Mouse (Mus musculus) intestine, embryonic 14.5 days (tissue): ENCODE measurements around the gene Ccdc151. TPM values are rescaled to one million over a fixed set of nuclear protein-coding genes. Genes with fewer than 3 reads are reported as not detected.

Source experiments
- ATAC-seq: fragments of 200-750 bp; cut with Nextera tagmentation; replicated peaks from 2 replicates; pipeline ENCODE4 v1.8.0; 2017; ENCODE audit warnings: low read depth, moderate number of reproducible peaks, moderate TSS enrichment, moderate library complexity; ENCODE audit not compliant: low FRiP score, low TSS enrichment
- DNase-seq: peaks from one replicate; pipeline ENCODE4 v3.0.0-alpha.2; 2018; ENCODE audit warnings: low spot score
- H3K27ac ChIP-seq: fragments of 300-500 bp; sonication (generic); 2 replicates; pipeline ENCODE4 v1.5.1; 2014; ENCODE audit warnings: low read depth, mild to moderate bottlenecking, control low read depth
- H3K27me3 ChIP-seq: fragments of 300-500 bp; sonication (generic); replicated peaks from 2 replicates; pipeline ENCODE4 v1.6.1; 2014; ENCODE audit warnings: low read length, control low read depth; ENCODE audit not compliant: control insufficient read depth, insufficient read depth
- H3K36me3 ChIP-seq: fragments of 300-500 bp; sonication (generic); 2 replicates; pipeline ENCODE4 v1.6.1; 2014; ENCODE audit warnings: low read length, control low read depth; ENCODE audit not compliant: control insufficient read depth, insufficient read depth
- H3K4me1 ChIP-seq: fragments of 300-500 bp; sonication (generic); replicated peaks from 2 replicates; pipeline ENCODE4 v1.6.1; 2014; ENCODE audit warnings: low read length, control low read depth, mixed read lengths; ENCODE audit not compliant: control insufficient read depth, insufficient read depth
- H3K4me2 ChIP-seq: fragments of 300-500 bp; sonication (generic); 2 replicates; pipeline ENCODE4 v1.6.1; 2014; ENCODE audit warnings: low read length
- H3K4me3 ChIP-seq: fragments of 300-500 bp; sonication (generic); 2 replicates; pipeline ENCODE4 v1.5.1; 2014; ENCODE audit warnings: low read depth, low read length, control low read depth, mixed read lengths
- H3K9ac ChIP-seq: fragments of 300-500 bp; sonication (generic); 2 replicates; pipeline ENCODE4 v1.6.1; 2014; ENCODE audit warnings: mild to moderate bottlenecking, low read length
- H3K9me3 ChIP-seq: fragments of 300-500 bp; sonication (generic); 2 replicates; pipeline ENCODE4 v1.6.1; 2016; ENCODE audit warnings: low read length, control low read depth; ENCODE audit not compliant: control insufficient read depth
- WGBS: fragments of 180-500 bp; shearing (Covaris S2); extraction: QIAGEN DNeasy Blood & Tissue Kit; methylation state at CpG from one replicate; pipeline ENCODE4 v1.1.7; 2014; 5-methylcytosine and 5-hydroxymethylcytosine counted together
- polyA plus RNA-seq: library from polyadenylated mRNA; unstranded; fragments of >200 nt; fragmentation: Nextera tagmentation; extraction: Ambion mirVana; gene quantifications from 2 replicates; pipeline ENCODE4 v1.2.1, GENCODE M21; 2014

The Ccdc151 gene
- polyA plus RNA-seq, 1 experiment from 2014 or later: 0.95 TPM

GRCm38 (mm10) chr9:21963417-21963816, 39.0 kb downstream of the Ccdc151 start, which contains the start of gene Epor:
Gene Epor, minus strand, starts transcription at chr9:21963506.
- Histone ChIP-seq H3K36me3 (no peaks in the 10 kb centered on the region), H3K4me2 (peak within 1 kb of the TSS; percentile 88), H3K27me3 (peaks cover 43% of the 10 kb centered on the region), H3K4me3 (peak within 1 kb of the TSS; percentile 42), H3K9me3 (no peaks in the 10 kb centered on the region), H3K9ac (no peak within 1 kb of the TSS; the same call in 1 of the 2 replicates), H3K4me1 (peaks cover 15% of the 10 kb centered on the region; the same call in 1 of the 2 replicates), H3K27ac (no peak within 1 kb of the TSS)
- WGBS: 29% methylated on average over 8 of the region's 8 CpGs
- no peak for ATAC-seq
- no peak for DNase-seq

GRCm38 (mm10) chr9:21962416-21963059, 39.9 kb downstream of the Ccdc151 start:
- WGBS: 3% methylated on average over 34 of the region's 34 CpGs
- Histone ChIP-seq H3K4me2 (peak overlapping the region; percentile 88), H3K4me1 (peaks cover 15% of the 10 kb centered on the region; the same call in 1 of the 2 replicates), H3K27ac (no peak overlapping the region), H3K9me3 (no peaks in the 10 kb centered on the region), H3K27me3 (peaks cover 43% of the 10 kb centered on the region), H3K4me3 (peak overlapping the region; percentile 42), H3K9ac (no peak overlapping the region; the same call in 1 of the 2 replicates), H3K36me3 (no peaks in the 10 kb centered on the region)
- peak; percentile 75 for DNase-seq
- peak; percentile 79 for ATAC-seq

- ATAC-seq (no peak), DNase-seq (peak; percentile 56)
- Histone ChIP-seq H3K4me3 (peak overlapping the region; percentile 42), H3K4me2 (peak overlapping the region; percentile 88), H3K4me1 (peaks cover 15% of the 10 kb centered on the region; the same call in 1 of the 2 replicates), H3K27ac (no peak overlapping the region), H3K9ac (no peak overlapping the region; the same call in 1 of the 2 replicates), H3K9me3 (no peaks in the 10 kb centered on the region), H3K36me3 (no peaks in the 10 kb centered on the region), H3K27me3 (peaks cover 43% of the 10 kb centered on the region)
- under 1% methylated on average over 15 of the region's 15 CpGs for WGBS
Measured at GRCm38 (mm10) chr9:21962010-21962409, 40.4 kb downstream of the Ccdc151 start.

- ATAC-seq: no peak
- 1% methylated on average over 35 of the region's 35 CpGs for WGBS
- peaks cover 15% of the 10 kb centered on the region; the same call in 1 of the 2 replicates for H3K4me1 ChIP-seq
Measured at GRCm38 (mm10) chr9:21961366-21961980, 41.0 kb downstream of the Ccdc151 start.

GRCm38 (mm10) chr9:21960558-21961208, 41.8 kb downstream of the Ccdc151 start:
- Histone ChIP-seq H3K27me3 (peaks cover 43% of the 10 kb centered on the region), H3K4me1 (peaks cover 15% of the 10 kb centered on the region; the same call in 1 of the 2 replicates), H3K27ac (no peak overlapping the region), H3K36me3 (no peaks in the 10 kb centered on the region), H3K9ac (no peak overlapping the region), H3K4me2 (no peak overlapping the region), H3K9me3 (no peaks in the 10 kb centered on the region), H3K4me3 (no peak overlapping the region)
- ATAC-seq (no peak), DNase-seq (peak; percentile 64)
- WGBS: 14% methylated on average over 26 of the region's 26 CpGs

More at GRCm38 (mm10) chr9:21961366-21961980, 41.0 kb downstream of the Ccdc151 start:
- no peak overlapping the region for H3K27ac ChIP-seq
- DNase-seq: no peak
- H3K4me2 ChIP-seq: peak overlapping the region; percentile 88
- H3K9me3 ChIP-seq: no peaks in the 10 kb centered on the region
- H3K36me3 ChIP-seq: no peaks in the 10 kb centered on the region
- peak overlapping the region; percentile 42 for H3K4me3 ChIP-seq
- peaks cover 43% of the 10 kb centered on the region for H3K27me3 ChIP-seq
- H3K9ac ChIP-seq: no peak overlapping the region

GRCm38 (mm10) chr9:21960135-21960534, 42.3 kb downstream of the Ccdc151 start:
- H3K4me2 ChIP-seq: 0 out of 2 replicates have a peak overlapping the region, but pooled peaks have one; percentile 4
- H3K36me3 ChIP-seq: no peaks in the 10 kb centered on the region
- H3K4me3 ChIP-seq: no peak overlapping the region
- no peaks in the 10 kb centered on the region for H3K9me3 ChIP-seq
- H3K9ac ChIP-seq: no peak overlapping the region
- H3K27ac ChIP-seq: no peak overlapping the region
- H3K4me1 ChIP-seq: peaks cover 15% of the 10 kb centered on the region; the same call in 1 of the 2 replicates
- no peak for DNase-seq
- WGBS: 43% methylated on average over 9 of the region's 9 CpGs
- no peak for ATAC-seq
- peaks cover 43% of the 10 kb centered on the region for H3K27me3 ChIP-seq

GRCm38 (mm10) chr9:21959244-21959643, 43.2 kb downstream of the Ccdc151 start:
- H3K4me2 ChIP-seq: no peak overlapping the region
- H3K9ac ChIP-seq: no peak overlapping the region
- no peaks in the 10 kb centered on the region for H3K36me3 ChIP-seq
- DNase-seq (no peak), ATAC-seq (no peak)
- WGBS: 88% methylated on average over 7 of the region's 7 CpGs
- no peaks in the 10 kb centered on the region for H3K9me3 ChIP-seq
- H3K27ac ChIP-seq: no peak overlapping the region
- peaks cover 15% of the 10 kb centered on the region; the same call in 1 of the 2 replicates for H3K4me1 ChIP-seq
- peaks cover 43% of the 10 kb centered on the region for H3K27me3 ChIP-seq
- no peak overlapping the region for H3K4me3 ChIP-seq

GRCm38 (mm10) chr9:21958372-21958771, 44.1 kb downstream of the Ccdc151 start:
- Histone ChIP-seq H3K9ac (no peak overlapping the region), H3K4me3 (no peak overlapping the region), H3K9me3 (no peaks in the 10 kb centered on the region), H3K27me3 (peaks cover 39% of the 10 kb centered on the region), H3K27ac (no peak overlapping the region), H3K36me3 (no peaks in the 10 kb centered on the region), H3K4me2 (no peak overlapping the region), H3K4me1 (peaks cover 12% of the 10 kb centered on the region; the same call in 1 of the 2 replicates)
- ATAC-seq (no peak), DNase-seq (no peak)
- WGBS: 80% methylated on average over 5 of the region's 5 CpGs
